Comparison of ENCODE assay signal across 8 mouse cellular contexts in genomic region chr2:166780980-166781578, GRCm38 (mm10). TPM values are rescaled to one million over a fixed set of nuclear protein-coding genes. Genes with fewer than 3 reads are reported as not detected.
DNase-seq lines count a peak whose midpoint lies in the region; ATAC-seq and TF ChIP-seq lines count a peak whose summit lies in the region.
"Had no signal": no experiment of that assay in that cellular context is flagged by ENCODE, and none has a peak within 500 bp of the region (broad histone marks: within the 10 kb centered on the region; RNA-seq: fewer than 3 reads in every experiment).

No protein-coding gene starts in this region.

- intact Hi-C loops in heart, postnatal 10 days (cut with DNase I): loop anchor here (1.0 to 10.0 kb wide), 3 partner anchors 69 to 696 kb away; partner anchors contain the start of gene Prex1

- H3K9me3 ChIP-seq in megakaryocyte, embryonic 14.5 days: no peaks in the 10 kb centered on the region
- H3K9me3 ChIP-seq: liver, embryonic 15.5 days had no signal

- TF ChIP-seq CTCF in bone marrow macrophage, adult 2 months (IDR thresholded peaks at IDR 0.05; ENCODE audit: low read depth, low read length): peak; percentile 97
- peak; percentile 95; the same call in 1 of the 2 replicates for TF ChIP-seq CTCF in small intestine, adult 2 months (IDR thresholded peaks at IDR 0.05; ENCODE audit: extremely low read depth, insufficient read length, insufficient replicate concordance, low read depth, low read length)

- H3K4me3 ChIP-seq in bone marrow macrophage, adult 2 months (ENCODE audit: insufficient read depth, low read length): no peak overlapping the region
- peak overlapping the region; percentile 31 for H3K4me3 ChIP-seq in megakaryocyte, embryonic 14.5 days (replicated peaks)
- H3K4me3 ChIP-seq in small intestine, adult 2 months (ENCODE audit: low read depth, low read length): no peak overlapping the region
- H3K4me3 ChIP-seq: liver, embryonic 15.5 days had no signal

- peaks cover 32% of the 10 kb centered on the region for H3K27me3 ChIP-seq in megakaryocyte, embryonic 14.5 days (replicated peaks)
- H3K27me3 ChIP-seq in small intestine, adult 2 months (ENCODE audit: control insufficient read depth, insufficient read depth, low read length): no peaks in the 10 kb centered on the region

- H3K4me1 ChIP-seq in bone marrow macrophage, adult 2 months (ENCODE audit: control insufficient read depth, insufficient read depth, low read length): peaks cover 5% of the 10 kb centered on the region
- peaks cover 22% of the 10 kb centered on the region for H3K4me1 ChIP-seq in megakaryocyte, embryonic 14.5 days
- H3K4me1 ChIP-seq in small intestine, adult 2 months (ENCODE audit: control insufficient read depth, insufficient read depth, insufficient read length, low read length): 0 out of 2 replicates have a peak, but pooled peaks cover under 1% of the 10 kb centered on the region

- no peak overlapping the region for H3K27ac ChIP-seq in bone marrow macrophage, adult 2 months (ENCODE audit: insufficient read depth, low read depth, low read length)
- H3K27ac ChIP-seq in small intestine, adult 2 months (ENCODE audit: insufficient read depth, low read depth, low read length): no peak overlapping the region
- H3K27ac ChIP-seq: liver, embryonic 15.5 days had no signal

- TF ChIP-seq POLR2A in bone marrow macrophage, adult 2 months (IDR thresholded peaks at IDR 0.05; ENCODE audit: borderline replicate concordance, low read depth, low read length): no peak
- no peak for TF ChIP-seq POLR2A in small intestine, adult 2 months (IDR thresholded peaks at IDR 0.05; ENCODE audit: low read depth, low read length)

- 14% methylated on average over 9 of the region's 9 CpGs for WGBS in small intestine, adult 2 months

- peak; percentile 23 for DNase-seq in MEL-GATA-1-ER (ENCODE audit: extremely low read depth, low read depth)
- peak; percentile 82 to 86 for DNase-seq in heart, postnatal 10 days
- peak; percentile 78 to 80 for DNase-seq in layer of hippocampus, postnatal 14 days (ENCODE audit: low spot score in 2 of 2)

- no peaks in the 10 kb centered on the region for H3K36me3 ChIP-seq in megakaryocyte, embryonic 14.5 days (replicated peaks; ENCODE audit: low read length)
- no peaks in the 10 kb centered on the region for H3K36me3 ChIP-seq in small intestine, adult 2 months (ENCODE audit: control insufficient read depth, insufficient read depth, low read length)
- H3K36me3 ChIP-seq: liver, embryonic 15.5 days had no signal

- ATAC-seq in erythroid progenitor cell, adult 5-6 weeks (replicated peaks; ENCODE audit: low FRiP score, poor library complexity, severe bottlenecking): peak; percentile 74

RNA-seq across cellular contexts. Expression of gene Trp53rkb, which starts 11.3 kb away (rescaled TPM):
- 3.1 and 3.3 TPM in 2 replicates for polyA plus RNA-seq in bone marrow macrophage, adult 2 months (2012; ENCODE audit: insufficient read depth, insufficient read length, missing spikeins)
- total RNA-seq in erythroid progenitor cell, adult 5-6 weeks (2015; ENCODE audit: low replicate concordance): 0.72 and 2.5 TPM in 2 replicates
- 0.51 TPM in 1 of 2 replicates, not detected in the other for total RNA-seq in erythroid progenitor cell, adult 5-6 weeks (2017; ENCODE audit: low replicate concordance)
- total RNA-seq in heart, postnatal 10 days (2021): 1 to 10 TPM; 3.0 to 3.2 TPM
- total RNA-seq in layer of hippocampus, postnatal 14 days (2021): 1 to 10 TPM; 5.2 to 6.7 TPM
- polyA plus RNA-seq in megakaryocyte, embryonic 14.5 days (2012; ENCODE audit: insufficient read depth, low replicate concordance): 1.8 TPM in 1 of 2 replicates, not detected in the other
- 2.8 and 3.2 TPM in 2 replicates for polyA plus RNA-seq in small intestine, adult 2 months (2012; rRNA removed)

RNA-seq across cellular contexts. Expression of gene Arfgef2, which starts 24.3 kb away (rescaled TPM):
- polyA plus RNA-seq in bone marrow macrophage, adult 2 months (2012; ENCODE audit: insufficient read depth, insufficient read length, missing spikeins): 15.7 and 18.5 TPM in 2 replicates
- total RNA-seq in erythroid progenitor cell, adult 5-6 weeks (2015; ENCODE audit: low replicate concordance): 7.1 and 11.9 TPM in 2 replicates
- total RNA-seq in erythroid progenitor cell, adult 5-6 weeks (2017; ENCODE audit: low replicate concordance): 16.3 and 19.1 TPM in 2 replicates
- total RNA-seq in heart, postnatal 10 days (2021): 10 to 100 TPM; 40.1 to 43.4 TPM
- total RNA-seq in layer of hippocampus, postnatal 14 days (2021): 10 to 100 TPM; 44.5 to 46.0 TPM
- 1.4 and 1.6 TPM in 2 replicates for polyA plus RNA-seq in megakaryocyte, embryonic 14.5 days (2012; ENCODE audit: insufficient read depth, low replicate concordance)
- polyA plus RNA-seq in small intestine, adult 2 months (2012; rRNA removed): 6.8 and 11.6 TPM in 2 replicates

Comparison
In these comparisons a context has a peak if more than half of its experiments do, and no peak if none do; other contexts are left out.
1. DNase-seq: peak in every context shown above with its lines; median percentile 84 in heart, postnatal 10 days; 79 in layer of hippocampus, postnatal 14 days; 23 in MEL-GATA-1-ER.